Mouse (Mus musculus) adrenal gland, postnatal 10 days (tissue): ENCODE data around the gene Hist1h1d. TPM values are rescaled to one million over a fixed set of nuclear protein-coding genes. Genes with fewer than 3 reads are reported as not detected.
"Not testable (repeated sequence)": the region's sequence is repeated elsewhere in the genome, so short reads cannot be mapped to it uniquely, and the experiment has no call there.

Experiments used
- DNase-seq: peaks from one replicate; pipeline ENCODE4 v3.0.0; 2021; ENCODE audit warnings: mixed read lengths
- total RNA-seq, 2 experiments: library from RNA; stranded (reverse); gene quantifications; 2 replicates each; pipeline ENCODE4 v1.2.3; 2021

Gene Hist1h1d
- total RNA-seq, 2 experiments from 2014 or later: 27.8 to 32.6 TPM

- no peak for DNase-seq
Measured at GRCm38 (mm10) chr13:23546694-23547093, 6.4 kb upstream of the Hist1h1d start.

- DNase-seq: no peak
Measured at GRCm38 (mm10) chr13:23550761-23551145, 2.3 kb upstream of the Hist1h1d start.

- peak; percentile 91 for DNase-seq
Measured at GRCm38 (mm10) chr13:23551146-23551834, 1.8 kb upstream of the Hist1h1d start, which contains the start of gene Hist1h4f. TSS of gene Hist1h4f (minus strand) at chr13:23551648.

- DNase-seq: no peak
Measured at GRCm38 (mm10) chr13:23551931-23552914, 839 bp upstream of the Hist1h1d start.

GRCm38 (mm10) chr13:23554393-23554792, 1.3 kb downstream of the Hist1h1d start:
- no peak for DNase-seq

DNA sequence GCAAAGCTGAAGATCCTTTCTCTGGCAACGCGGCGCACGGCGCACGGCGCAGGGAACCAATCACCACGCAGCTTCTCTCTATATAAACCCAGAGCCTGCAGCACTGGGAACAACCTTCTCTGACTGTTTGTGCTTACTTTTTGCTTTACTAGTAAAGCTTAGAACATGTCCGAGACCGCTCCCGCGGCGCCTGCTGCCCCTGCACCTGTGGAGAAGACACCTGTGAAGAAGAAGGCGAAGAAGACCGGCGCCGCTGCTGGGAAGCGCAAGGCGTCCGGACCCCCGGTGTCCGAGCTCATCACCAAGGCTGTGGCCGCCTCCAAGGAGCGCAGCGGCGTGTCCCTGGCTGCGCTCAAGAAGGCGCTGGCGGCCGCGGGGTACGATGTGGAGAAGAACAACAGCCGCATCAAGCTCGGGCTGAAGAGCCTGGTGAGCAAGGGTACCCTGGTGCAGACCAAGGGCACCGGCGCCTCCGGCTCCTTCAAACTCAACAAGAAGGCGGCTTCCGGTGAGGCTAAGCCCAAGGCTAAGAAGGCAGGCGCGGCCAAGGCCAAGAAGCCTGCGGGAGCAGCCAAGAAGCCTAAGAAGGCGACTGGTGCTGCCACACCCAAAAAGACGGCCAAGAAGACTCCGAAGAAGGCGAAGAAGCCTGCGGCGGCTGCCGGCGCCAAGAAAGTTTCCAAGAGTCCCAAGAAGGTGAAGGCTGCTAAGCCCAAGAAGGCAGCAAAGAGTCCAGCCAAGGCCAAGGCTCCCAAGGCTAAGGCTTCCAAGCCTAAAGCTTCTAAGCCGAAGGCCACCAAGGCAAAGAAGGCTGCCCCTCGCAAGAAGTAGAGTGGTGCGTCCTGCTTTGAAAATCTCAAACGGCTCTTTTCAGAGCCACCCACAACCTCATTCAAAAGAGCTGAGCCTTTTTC, 2.1 kb downstream of the Hist1h1d start:
- DNase-seq: peak; percentile 84

DNA sequence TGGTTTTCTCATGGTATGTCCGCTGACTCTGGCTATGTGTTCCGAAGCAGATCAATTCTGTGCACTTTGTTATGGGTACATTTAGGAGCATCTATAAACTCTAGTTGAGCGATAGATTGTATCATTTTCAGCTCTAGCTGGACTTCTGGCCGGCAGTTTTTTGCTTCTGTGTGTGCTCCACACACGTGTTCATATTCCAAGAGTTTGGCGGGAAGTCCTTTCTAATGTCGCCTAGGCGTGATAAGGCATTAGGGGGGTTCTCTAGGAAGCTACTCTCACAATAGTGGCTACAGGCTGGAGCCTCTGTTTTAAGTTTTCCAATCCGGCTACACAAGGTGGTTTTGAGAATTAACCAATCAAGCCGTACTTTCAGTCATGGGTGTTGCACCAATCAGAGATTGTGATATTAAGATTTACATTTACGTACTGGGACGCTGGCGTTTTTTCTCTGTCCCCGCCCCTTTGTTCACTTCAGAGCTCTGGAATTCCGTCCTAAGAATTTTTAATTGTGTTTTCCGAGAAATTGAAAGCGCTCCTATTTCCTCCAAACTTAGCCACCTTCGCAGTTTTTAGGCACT, 2.9 kb downstream of the Hist1h1d start:
- DNase-seq: peak; percentile 75

- DNase-seq: no peak
Measured at GRCm38 (mm10) chr13:23556906-23557305, 3.8 kb downstream of the Hist1h1d start.

DNA sequence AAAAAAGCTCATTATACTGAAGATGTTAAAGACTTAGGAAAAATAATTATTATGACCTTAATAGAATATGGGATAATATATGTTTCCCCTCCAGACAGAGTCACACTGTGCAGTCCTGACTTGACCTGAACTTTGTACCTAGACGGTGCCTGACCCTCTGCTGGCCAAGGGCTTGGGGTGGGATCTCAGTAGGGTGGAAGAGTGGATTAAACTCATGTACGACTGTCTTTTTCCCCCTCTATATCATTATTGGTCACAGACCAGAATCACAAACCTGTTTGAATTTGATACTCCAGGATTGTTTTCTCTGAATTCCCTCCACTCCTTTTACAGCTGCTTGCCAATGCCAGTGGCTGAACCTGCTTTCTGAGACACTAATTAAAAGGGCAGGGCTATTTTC, 7.6 kb downstream of the Hist1h1d start:
- DNase-seq: not testable (repeated sequence)

GRCm38 (mm10) chr13:23561531-23561882, 8.4 kb downstream of the Hist1h1d start:
- DNase-seq: not testable (repeated sequence)

DNA sequence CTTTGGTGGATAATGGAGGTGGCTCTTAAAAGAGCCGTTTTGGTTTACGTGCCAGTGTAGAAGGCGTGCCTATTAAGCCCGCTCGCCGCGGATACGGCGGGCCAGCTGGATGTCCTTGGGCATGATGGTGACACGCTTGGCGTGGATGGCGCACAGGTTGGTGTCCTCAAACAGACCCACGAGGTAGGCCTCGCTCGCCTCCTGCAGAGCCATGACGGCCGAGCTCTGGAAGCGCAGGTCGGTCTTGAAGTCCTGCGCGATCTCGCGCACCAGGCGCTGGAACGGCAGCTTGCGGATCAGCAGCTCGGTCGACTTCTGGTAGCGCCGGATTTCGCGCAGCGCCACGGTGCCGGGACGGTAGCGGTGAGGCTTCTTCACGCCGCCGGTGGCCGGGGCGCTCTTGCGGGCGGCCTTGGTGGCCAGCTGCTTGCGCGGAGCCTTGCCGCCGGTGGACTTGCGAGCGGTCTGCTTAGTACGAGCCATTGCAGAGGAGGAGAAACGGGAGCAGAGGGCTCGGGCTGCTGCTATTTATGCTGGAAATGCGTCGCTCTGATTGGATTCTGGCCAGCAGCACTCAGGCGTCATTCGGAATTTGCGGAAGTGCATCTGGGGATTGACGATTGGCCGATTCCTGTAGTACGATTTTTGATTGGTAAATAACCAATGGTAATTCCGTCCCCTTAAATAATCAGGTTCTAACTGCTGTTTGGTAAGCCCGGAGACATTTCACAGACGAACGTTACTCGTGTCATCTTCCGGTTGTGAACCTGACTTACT, 9.0 kb downstream of the Hist1h1d start, which contains the start of gene Hist1h3e:
TSS of gene Hist1h3e (minus strand) at position 487 of the 777 bp plus-strand sequence.
- DNase-seq: peak; percentile 94

GRCm38 (mm10) chr13:23562699-23563462, 9.8 kb downstream of the Hist1h1d start:
- DNase-seq: peak; percentile 42

- no peak for DNase-seq
Measured at GRCm38 (mm10) chr13:23564482-23564881, 11.4 kb downstream of the Hist1h1d start.

DNA sequence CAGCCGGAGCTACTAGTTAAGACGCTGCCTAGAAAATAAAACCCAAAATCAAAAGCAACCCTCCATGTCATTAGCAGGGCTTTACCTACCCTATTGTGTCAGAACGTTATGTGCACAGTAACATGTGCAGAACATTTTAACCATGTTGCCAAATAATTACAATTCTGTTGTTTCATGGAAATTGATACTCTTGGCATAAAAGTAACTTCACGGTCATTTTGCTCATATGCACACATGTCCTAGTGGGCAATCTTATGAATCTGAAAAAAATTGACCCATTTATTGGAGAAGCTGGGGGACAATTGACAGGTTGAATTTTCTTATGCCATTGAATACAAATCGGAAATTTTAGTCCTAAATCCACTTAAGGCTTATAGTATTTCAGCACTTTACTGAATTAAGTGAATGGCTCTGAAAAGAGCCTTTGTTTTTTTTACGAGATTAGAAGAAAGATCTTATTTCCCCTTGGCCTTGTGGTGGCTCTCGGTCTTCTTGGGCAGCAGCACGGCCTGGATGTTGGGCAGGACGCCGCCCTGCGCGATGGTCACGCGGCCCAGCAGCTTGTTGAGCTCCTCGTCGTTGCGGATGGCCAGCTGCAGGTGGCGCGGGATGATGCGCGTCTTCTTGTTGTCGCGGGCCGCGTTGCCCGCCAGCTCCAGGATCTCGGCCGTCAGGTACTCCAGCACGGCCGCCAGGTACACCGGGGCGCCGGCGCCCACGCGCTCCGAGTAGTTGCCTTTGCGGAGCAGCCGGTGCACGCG, 17.4 kb downstream of the Hist1h1d start:
- DNase-seq: not testable (repeated sequence)

- peak; percentile 69 for DNase-seq
Measured at GRCm38 (mm10) chr13:23571022-23571503, 18.0 kb downstream of the Hist1h1d start, which contains the start of the genes Hist1h2ae and Hist1h2bg. TSS of gene Hist1h2ae (minus strand) at chr13:23571220. TSS of gene Hist1h2bg (plus strand) at chr13:23571396.

DNA sequence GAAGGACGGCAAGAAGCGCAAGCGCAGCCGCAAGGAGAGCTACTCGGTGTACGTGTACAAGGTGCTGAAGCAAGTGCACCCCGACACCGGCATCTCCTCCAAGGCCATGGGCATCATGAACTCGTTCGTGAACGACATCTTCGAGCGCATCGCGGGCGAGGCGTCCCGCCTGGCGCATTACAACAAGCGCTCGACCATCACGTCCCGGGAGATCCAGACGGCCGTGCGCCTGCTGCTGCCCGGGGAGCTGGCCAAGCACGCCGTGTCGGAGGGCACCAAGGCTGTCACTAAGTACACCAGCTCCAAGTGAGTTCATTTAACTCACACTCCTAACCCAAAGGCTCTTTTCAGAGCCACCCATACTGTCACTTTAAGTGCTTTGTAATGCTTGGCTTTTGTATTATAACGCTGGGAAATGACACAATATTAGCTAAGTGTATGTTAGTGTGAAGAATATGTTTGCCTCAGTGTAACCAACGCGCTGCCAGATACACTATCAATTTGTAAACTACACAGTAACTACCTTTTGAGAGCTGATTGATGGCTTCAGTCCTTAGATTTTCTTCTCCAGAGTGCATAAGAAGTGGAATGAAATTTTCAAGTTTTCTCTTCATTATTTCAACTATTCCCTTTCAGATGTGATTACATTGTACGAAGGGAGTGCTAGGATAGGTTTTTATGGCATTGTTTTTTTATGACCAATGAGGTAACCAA, 18.6 kb downstream of the Hist1h1d start:
- DNase-seq: not testable (repeated sequence)

DNA sequence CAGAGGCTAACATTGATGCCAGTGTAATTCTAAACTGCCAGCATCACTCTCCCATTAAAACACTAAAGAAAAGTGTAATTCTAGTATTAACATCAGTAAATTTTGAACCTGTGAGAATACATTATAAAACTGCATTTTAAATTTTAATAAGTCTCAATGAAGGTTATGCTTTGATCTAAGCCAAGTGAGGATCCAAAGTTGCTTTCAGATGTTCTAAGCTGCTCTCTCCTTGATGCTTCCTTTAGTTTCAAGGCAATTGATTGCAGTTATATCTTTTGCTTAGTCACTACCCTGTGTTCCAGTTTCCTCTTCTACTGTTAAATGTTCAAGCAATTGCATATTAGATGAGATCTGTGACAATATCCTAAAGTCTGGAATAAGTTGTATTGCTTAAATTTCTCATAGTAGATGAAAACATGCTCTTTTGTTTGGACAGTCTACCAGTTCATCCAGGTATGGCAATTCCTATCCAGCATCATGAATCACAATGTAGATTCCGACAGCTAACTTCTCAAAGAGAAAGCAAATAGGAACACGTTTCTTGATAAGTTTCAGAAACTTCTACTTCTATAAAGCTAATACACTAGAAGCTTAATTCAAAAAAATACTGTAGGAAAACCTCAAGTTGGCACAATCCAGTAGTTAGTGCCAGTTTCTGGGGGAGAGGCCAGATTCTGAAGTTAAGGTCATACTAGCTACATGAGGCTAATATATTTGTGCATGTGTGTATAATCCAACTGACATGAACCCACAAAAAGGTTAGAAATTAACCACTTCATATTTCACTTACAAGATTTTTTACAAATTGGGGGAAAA, 19.4 kb downstream of the Hist1h1d start:
- no peak for DNase-seq
